Mouse (Mus musculus) urinary bladder, postnatal 36 days (tissue): Measurements from ENCODE around the gene Dnaja2.
A peak's percentile ranks its signal among the peaks of the same experiment; 100 is the strongest.

ENCODE experiments used
- DNase-seq, 2 experiments: peaks; one replicate each; pipeline ENCODE4 v3.0.0; 2022; ENCODE audit warnings: low spot score in 2 of 2, mixed read lengths in 1 of 2

Dnaja2 gene

GRCm38 (mm10) chr8:85555181-85556145 lies at the start of gene Dnaja2:
Gene Dnaja2, minus strand, starts transcription at chr8:85555344.
- DNase-seq = peak; percentile 82 to 86

GRCm38 (mm10) chr8:85604201-85604600 lies 49.1 kb upstream of the Dnaja2 start:
- no peak for DNase-seq

- peak; percentile 41 for DNase-seq
Observed at GRCm38 (mm10) chr8:85603203-85603895, 48.2 kb upstream of the Dnaja2 start.

GRCm38 (mm10) chr8:85602737-85603136 lies 47.6 kb upstream of the Dnaja2 start:
- no peak for DNase-seq

- no peak for DNase-seq
Observed at GRCm38 (mm10) chr8:85601741-85602140, 46.6 kb upstream of the Dnaja2 start.

GRCm38 (mm10) chr8:85597413-85598191 lies 42.5 kb upstream of the Dnaja2 start:
- peak in 1 of 2 experiments; percentile 3 for DNase-seq

GRCm38 (mm10) chr8:85595391-85595790 lies 40.2 kb upstream of the Dnaja2 start:
- DNase-seq = peak; percentile 10 to 29

- DNase-seq = no peak
Observed at GRCm38 (mm10) chr8:85594983-85595382, 39.8 kb upstream of the Dnaja2 start.

- DNase-seq = no peak
Observed at GRCm38 (mm10) chr8:85593324-85593723, 38.2 kb upstream of the Dnaja2 start.

GRCm38 (mm10) chr8:85591532-85591931 lies 36.4 kb upstream of the Dnaja2 start:
- DNase-seq = no peak

- no peak for DNase-seq
Observed at GRCm38 (mm10) chr8:85590258-85590657, 35.1 kb upstream of the Dnaja2 start.

- no peak for DNase-seq
Observed at GRCm38 (mm10) chr8:85588596-85588995, 33.5 kb upstream of the Dnaja2 start.

GRCm38 (mm10) chr8:85577666-85578065 lies 22.5 kb upstream of the Dnaja2 start:
- no peak for DNase-seq

GRCm38 (mm10) chr8:85573972-85574496 lies 18.9 kb upstream of the Dnaja2 start:
- no peak for DNase-seq

GRCm38 (mm10) chr8:85570466-85570865 lies 15.3 kb upstream of the Dnaja2 start:
- DNase-seq = no peak

- DNase-seq = no peak
Observed at GRCm38 (mm10) chr8:85567801-85568200, 12.7 kb upstream of the Dnaja2 start.

- DNase-seq = no peak
Observed at GRCm38 (mm10) chr8:85565186-85565585, 10.0 kb upstream of the Dnaja2 start.

GRCm38 (mm10) chr8:85563336-85563735 lies 8.2 kb upstream of the Dnaja2 start:
- no peak for DNase-seq

GRCm38 (mm10) chr8:85559966-85560365 lies 4.8 kb upstream of the Dnaja2 start:
- no peak for DNase-seq

- no peak for DNase-seq
Observed at GRCm38 (mm10) chr8:85559201-85559600, 4.1 kb upstream of the Dnaja2 start.

GRCm38 (mm10) chr8:85557601-85557986 lies 2.5 kb upstream of the Dnaja2 start:
- peak in 1 of 2 experiments; percentile 18 for DNase-seq
